Mouse (Mus musculus): ENCODE measurements around the gene Mme. TPM values are rescaled to one million over a fixed set of nuclear protein-coding genes. Genes with fewer than 3 reads are reported as not detected.
A peak's percentile ranks its signal among the peaks of the same experiment; 100 is the strongest.

Mme gene
- total and polyA plus RNA-seq, 3 experiments, result 2.0 to 16.3 (median 15.4) TPM

DNA sequence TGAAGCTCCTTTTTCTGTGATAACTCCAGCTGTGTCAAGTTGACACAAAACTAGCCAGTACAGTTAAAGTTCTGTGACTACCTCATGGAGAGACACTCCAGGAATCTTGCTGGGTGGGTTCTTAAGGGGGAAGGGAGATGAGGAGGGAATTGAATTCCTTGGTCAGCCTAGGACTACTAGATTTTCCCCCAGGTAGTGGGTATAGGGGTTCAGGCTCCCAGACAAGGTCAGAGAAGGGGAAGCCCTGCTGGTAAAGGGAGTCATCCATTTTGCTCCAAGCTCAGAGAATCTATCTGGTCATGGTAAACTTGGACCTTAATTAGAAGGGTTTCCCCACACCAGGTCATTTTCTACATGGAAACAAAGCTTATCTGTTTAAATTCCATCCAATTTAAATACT lies 2.4 kb downstream of the Mme start:
- H3K4me3 ChIP-seq, result no peak overlapping the region
- H3K9ac ChIP-seq (ENCODE audit: low read depth, low read length), result no peak overlapping the region
- no peaks in the 10 kb centered on the region for H3K36me3 ChIP-seq (ENCODE audit: control insufficient read depth, insufficient read depth, low read length)
- H3K27ac ChIP-seq, result no peak overlapping the region
- no peaks in the 10 kb centered on the region for H3K27me3 ChIP-seq (ENCODE audit: control insufficient read depth, insufficient read depth, low read length)
- no peaks in the 10 kb centered on the region for H3K4me1 ChIP-seq (ENCODE audit: control insufficient read depth, insufficient read depth, low read length)
- no peaks in the 10 kb centered on the region for H3K79me2 ChIP-seq (replicated peaks; ENCODE audit: control insufficient read depth, insufficient read depth, low read length)
- intact Hi-C loops (cut with DNase I), result no loop called here
- no peak for TF ChIP-seq CTCF (IDR thresholded peaks at IDR 0.05)
- TF ChIP-seq EP300 (IDR thresholded peaks at IDR 0.05; ENCODE audit: insufficient read depth, low read depth, low read length), result no peak
- TF ChIP-seq POLR2A (IDR thresholded peaks at IDR 0.05; ENCODE audit: insufficient read depth, low read depth, low read length), result no peak
- no peak for DNase-seq

DNA sequence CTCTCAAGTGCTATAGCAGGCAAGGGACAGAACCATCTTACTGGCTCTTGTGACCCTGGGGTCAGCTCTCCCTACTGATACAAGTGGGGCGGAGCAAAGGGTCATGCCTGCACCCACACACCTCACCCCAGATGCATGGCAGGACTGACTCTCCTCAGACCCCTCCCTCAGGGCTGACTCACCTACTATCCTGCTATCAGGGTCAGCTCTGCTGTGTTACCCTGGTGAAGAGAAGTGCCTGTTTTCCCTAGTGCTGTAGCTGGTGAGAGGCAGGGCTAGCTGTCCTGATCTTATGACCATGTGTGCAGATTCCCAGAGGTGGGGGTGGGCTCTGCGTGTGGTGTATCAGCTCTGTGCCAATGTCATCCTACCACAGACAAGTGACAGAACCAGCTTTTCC lies 30.8 kb downstream of the Mme start:
- H3K4me1 ChIP-seq (ENCODE audit: control insufficient read depth, insufficient read depth, low read length), result no peaks in the 10 kb centered on the region
- H3K4me3 ChIP-seq, result no peak overlapping the region
- no peak overlapping the region for H3K27ac ChIP-seq
- no peaks in the 10 kb centered on the region for H3K36me3 ChIP-seq (ENCODE audit: control insufficient read depth, insufficient read depth, low read length)
- WGBS, result 71% methylated on average over 2 of the region's 2 CpGs
- no peak overlapping the region for H3K9ac ChIP-seq (ENCODE audit: low read depth, low read length)
- intact Hi-C loops (cut with DNase I), result no loop called here
- no peaks in the 10 kb centered on the region for H3K27me3 ChIP-seq (ENCODE audit: control insufficient read depth, insufficient read depth, low read length)
- no peak for DNase-seq
- no peaks in the 10 kb centered on the region for H3K79me2 ChIP-seq (replicated peaks; ENCODE audit: control insufficient read depth, insufficient read depth, low read length)
- TF ChIP-seq POLR2A (IDR thresholded peaks at IDR 0.05; ENCODE audit: insufficient read depth, low read depth, low read length) (no peak), EP300 (IDR thresholded peaks at IDR 0.05; ENCODE audit: insufficient read depth, low read depth, low read length) (no peak), CTCF (IDR thresholded peaks at IDR 0.05) (no peak)

DNA sequence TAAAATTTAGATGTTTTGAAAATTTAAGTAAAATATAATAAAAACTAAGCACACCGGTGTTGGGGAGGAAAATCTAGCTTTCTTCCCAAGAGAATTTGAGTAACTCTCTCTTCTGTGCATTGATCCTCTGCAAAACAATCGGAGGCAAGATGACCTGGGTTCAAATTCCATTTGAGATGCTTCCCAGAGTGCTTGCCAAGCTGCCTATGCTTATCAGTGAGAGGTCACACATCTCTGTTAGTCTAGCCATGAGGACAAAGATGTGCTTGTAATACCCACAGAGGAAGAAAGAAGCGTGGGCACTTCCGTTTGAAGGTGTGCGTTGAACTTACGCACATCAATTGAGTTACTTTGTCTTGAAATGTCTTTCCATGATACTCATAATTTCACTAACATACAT lies 53.0 kb downstream of the Mme start:
- Histone ChIP-seq H3K79me2 (replicated peaks; ENCODE audit: control insufficient read depth, insufficient read depth, low read length) (no peaks in the 10 kb centered on the region), H3K36me3 (ENCODE audit: control insufficient read depth, insufficient read depth, low read length) (no peaks in the 10 kb centered on the region), H3K4me3 (no peak overlapping the region), H3K27ac (no peak overlapping the region), H3K9ac (ENCODE audit: low read depth, low read length) (no peak overlapping the region), H3K27me3 (ENCODE audit: control insufficient read depth, insufficient read depth, low read length) (peaks cover 5% of the 10 kb centered on the region; the same call in 1 of the 2 replicates), H3K4me1 (ENCODE audit: control insufficient read depth, insufficient read depth, low read length) (no peaks in the 10 kb centered on the region)
- no peak for DNase-seq
- TF ChIP-seq POLR2A (IDR thresholded peaks at IDR 0.05; ENCODE audit: insufficient read depth, low read depth, low read length) (no peak), CTCF (IDR thresholded peaks at IDR 0.05) (no peak), EP300 (IDR thresholded peaks at IDR 0.05; ENCODE audit: insufficient read depth, low read depth, low read length) (no peak)
- 66% methylated on average over 6 of the region's 6 CpGs for WGBS
- intact Hi-C loops (cut with DNase I), result no loop called here

DNA sequence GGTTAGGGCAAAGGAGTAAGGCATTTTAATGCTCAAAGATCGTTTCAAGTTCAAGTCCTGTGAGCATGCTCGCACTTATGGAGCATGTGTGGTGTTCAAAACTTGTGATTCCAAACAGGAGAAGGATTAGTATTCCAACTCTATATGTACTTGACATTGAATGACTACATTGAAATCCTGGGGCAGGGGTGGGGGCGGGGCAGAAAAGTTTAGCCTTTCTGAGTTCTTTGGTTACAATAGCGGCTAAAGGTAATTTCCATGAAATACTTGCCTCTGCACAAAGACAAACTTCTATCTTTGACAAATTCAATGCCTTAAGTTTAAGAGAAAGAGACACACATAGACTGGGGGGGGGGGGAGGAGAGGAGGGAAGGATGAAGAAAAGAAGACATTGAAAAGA lies 53.5 kb downstream of the Mme start:
- Histone ChIP-seq H3K4me3 (no peak overlapping the region), H3K9ac (ENCODE audit: low read depth, low read length) (no peak overlapping the region), H3K27me3 (ENCODE audit: control insufficient read depth, insufficient read depth, low read length) (peaks cover 5% of the 10 kb centered on the region; the same call in 1 of the 2 replicates), H3K36me3 (ENCODE audit: control insufficient read depth, insufficient read depth, low read length) (no peaks in the 10 kb centered on the region), H3K27ac (no peak overlapping the region), H3K4me1 (ENCODE audit: control insufficient read depth, insufficient read depth, low read length) (no peaks in the 10 kb centered on the region), H3K79me2 (replicated peaks; ENCODE audit: control insufficient read depth, insufficient read depth, low read length) (no peaks in the 10 kb centered on the region)
- no peak for DNase-seq
- 54% methylated on average over 4 of the region's 4 CpGs for WGBS
- TF ChIP-seq POLR2A (IDR thresholded peaks at IDR 0.05; ENCODE audit: insufficient read depth, low read depth, low read length), result no peak
- intact Hi-C loops (cut with DNase I), result loop anchor here (5.0 kb wide), 2 partner anchors 188 to 243 kb away; partner anchors contain the start of gene Gm34302

DNA sequence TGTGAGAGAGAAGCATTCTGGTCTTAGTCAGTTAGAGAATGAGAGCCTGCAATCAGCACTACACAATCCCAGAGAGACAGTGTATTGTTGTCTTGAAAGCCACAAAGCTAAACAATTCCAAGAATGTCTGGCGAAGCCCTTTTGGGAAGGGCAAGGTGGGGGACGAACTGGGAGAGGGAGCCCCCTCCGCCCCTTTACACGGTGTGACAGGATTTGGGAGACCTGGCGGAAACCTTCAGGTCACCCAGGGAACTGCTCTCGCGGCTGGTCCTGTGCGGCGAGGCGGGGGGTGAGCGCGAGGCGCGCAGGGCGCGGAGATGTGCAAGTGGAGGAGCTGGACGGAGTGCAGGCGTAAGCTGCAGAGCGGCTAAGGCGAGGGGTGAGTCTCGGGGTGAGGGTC lies 53.9 kb downstream of the Mme start:
- H3K36me3 ChIP-seq (ENCODE audit: control insufficient read depth, insufficient read depth, low read length), result no peaks in the 10 kb centered on the region
- no peaks in the 10 kb centered on the region for H3K4me1 ChIP-seq (ENCODE audit: control insufficient read depth, insufficient read depth, low read length)
- peak overlapping the region; percentile 59 for H3K4me3 ChIP-seq
- intact Hi-C loops (cut with DNase I), result loop anchor here (5.0 kb wide), 2 partner anchors 187 to 242 kb away; partner anchors contain the start of gene Gm34302
- DNase-seq, result peak; percentile 47 to 62
- H3K79me2 ChIP-seq (replicated peaks; ENCODE audit: control insufficient read depth, insufficient read depth, low read length), result no peaks in the 10 kb centered on the region
- 1% methylated on average over 21 of the region's 21 CpGs for WGBS
- peak overlapping the region; percentile 53; the same call in 1 of the 2 replicates for H3K27ac ChIP-seq
- peak overlapping the region; percentile 76 for H3K9ac ChIP-seq (ENCODE audit: low read depth, low read length)
- peak; percentile 52 for TF ChIP-seq CTCF (IDR thresholded peaks at IDR 0.05)
- TF ChIP-seq POLR2A (IDR thresholded peaks at IDR 0.05; ENCODE audit: insufficient read depth, low read depth, low read length), result no peak
- TF ChIP-seq EP300 (IDR thresholded peaks at IDR 0.05; ENCODE audit: insufficient read depth, low read depth, low read length), result no peak
- peaks cover 5% of the 10 kb centered on the region; the same call in 1 of the 2 replicates for H3K27me3 ChIP-seq (ENCODE audit: control insufficient read depth, insufficient read depth, low read length)

DNA sequence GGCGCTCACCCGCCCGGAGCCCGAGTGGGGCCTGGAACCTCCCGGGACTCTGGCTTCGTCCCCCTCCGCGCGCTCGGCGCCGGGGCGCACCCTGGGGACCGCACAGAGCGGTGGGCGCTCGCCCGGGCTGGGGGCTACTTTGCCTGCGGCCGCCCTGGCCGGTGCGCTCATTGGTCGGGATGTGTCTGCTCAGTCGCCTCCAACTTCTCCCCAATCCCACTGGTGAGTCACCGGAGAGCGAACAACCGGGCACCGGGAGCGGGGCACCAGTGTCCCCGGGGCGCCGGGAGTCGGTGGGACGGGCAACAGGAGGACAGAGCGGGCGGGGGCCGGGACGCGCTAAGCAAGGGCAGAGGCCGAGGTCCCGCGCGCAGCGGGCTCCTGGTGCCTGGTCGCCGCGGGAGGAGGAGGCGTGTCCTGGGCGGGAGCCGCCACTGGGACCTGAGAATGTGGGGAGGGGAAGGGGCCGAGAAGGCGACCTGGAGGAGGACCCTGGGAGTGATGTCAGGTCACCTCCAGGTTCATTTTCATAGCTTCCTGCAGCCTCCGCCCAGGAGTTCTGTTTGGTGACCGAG lies 54.4 kb downstream of the Mme start:
- H3K27ac ChIP-seq, result peak overlapping the region; percentile 53
- under 1% methylated on average over 54 of the region's 54 CpGs for WGBS
- H3K4me1 ChIP-seq (ENCODE audit: control insufficient read depth, insufficient read depth, low read length), result no peaks in the 10 kb centered on the region
- H3K4me3 ChIP-seq, result peak overlapping the region; percentile 59
- intact Hi-C loops (cut with DNase I), result loop anchor here (5.0 kb wide), 2 partner anchors 187 to 242 kb away; partner anchors contain the start of gene Gm34302
- H3K27me3 ChIP-seq (ENCODE audit: control insufficient read depth, insufficient read depth, low read length), result peaks cover 5% of the 10 kb centered on the region; the same call in 1 of the 2 replicates
- no peaks in the 10 kb centered on the region for H3K79me2 ChIP-seq (replicated peaks; ENCODE audit: control insufficient read depth, insufficient read depth, low read length)
- no peaks in the 10 kb centered on the region for H3K36me3 ChIP-seq (ENCODE audit: control insufficient read depth, insufficient read depth, low read length)
- H3K9ac ChIP-seq (ENCODE audit: low read depth, low read length), result peak overlapping the region; percentile 76
- TF ChIP-seq POLR2A (IDR thresholded peaks at IDR 0.05; ENCODE audit: insufficient read depth, low read depth, low read length) (no peak), CTCF (IDR thresholded peaks at IDR 0.05) (no peak), EP300 (IDR thresholded peaks at IDR 0.05; ENCODE audit: insufficient read depth, low read depth, low read length) (no peak)
- peak; percentile 69 to 75 for DNase-seq
